Mouse (Mus musculus) liver, postnatal 0 days (tissue): Measurements from ENCODE around the gene Slc6a9.

Experiments
- CTCF ChIP-seq: sonication (generic); IDR thresholded peaks from 2 replicates; pipeline ENCODE4 v1.5.1; 2016; ENCODE audit warnings: antibody characterized with exemption, low read depth
- EP300 ChIP-seq: IDR thresholded peaks from 2 replicates; pipeline ENCODE4 v1.6.1; 2016; ENCODE audit warnings: antibody characterized with exemption, low read depth, mild to moderate bottlenecking

DNA sequence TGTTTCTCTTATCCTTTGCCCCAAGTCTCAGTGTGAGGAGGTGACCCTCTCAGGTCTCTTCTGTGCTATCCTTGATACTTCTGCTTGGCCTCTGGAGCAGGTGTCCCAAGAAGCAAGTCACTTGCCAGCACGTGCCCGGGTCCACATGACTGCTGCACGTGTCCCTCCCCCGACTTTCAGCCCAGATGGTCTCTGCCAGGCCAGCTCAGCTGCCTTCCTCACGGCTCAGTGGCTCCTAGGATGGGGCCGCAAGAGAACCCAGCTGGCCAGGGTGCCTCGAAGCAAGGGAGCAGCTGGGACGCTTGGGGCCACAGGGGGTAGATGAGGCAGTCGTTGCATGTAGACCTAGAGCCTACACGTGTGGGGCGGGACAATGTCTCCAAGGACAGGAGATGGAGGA, 11.0 kb downstream of the Slc6a9 start:
- no peak for TF ChIP-seq CTCF
- no peak for TF ChIP-seq EP300
